Mouse (Mus musculus): ENCODE data around the gene Fpr3. TPM values are rescaled to one million over a fixed set of nuclear protein-coding genes. Genes with fewer than 3 reads are reported as not detected.

Gene Fpr3
- polyA plus RNA-seq, 1 experiment from 2014 or later = not detected

- Histone ChIP-seq H3K9ac (ENCODE audit: low read depth, low read length) (no peak overlapping the region), H3K4me2 (no peak overlapping the region), H3K9me3 (ENCODE audit: control insufficient read depth, low read length) (no peaks in the 10 kb centered on the region), H3K36me3 (ENCODE audit: control insufficient read depth, insufficient read depth, low read length) (no peaks in the 10 kb centered on the region), H3K4me1 (replicated peaks; ENCODE audit: control insufficient read depth, insufficient read depth, low read length) (no peaks in the 10 kb centered on the region), H3K4me3 (ENCODE audit: low read depth, low read length) (no peak overlapping the region), H3K27me3 (replicated peaks; ENCODE audit: control insufficient read depth, insufficient read depth, low read length) (no peaks in the 10 kb centered on the region), H3K27ac (ENCODE audit: low read depth, low read length) (no peak overlapping the region)
- ATAC-seq (replicated peaks; ENCODE audit: low FRiP score) = no peak
- no peak for DNase-seq (ENCODE audit: low spot score)
- 74% methylated on average over 2 of the region's 2 CpGs for WGBS
These were observed 16.6 kb upstream of the Fpr3 start for GRCm38 (mm10) chr17:17870892-17871550.

GRCm38 (mm10) chr17:17871697-17872096 is 16.0 kb upstream of the Fpr3 start:
- H3K9me3 ChIP-seq (ENCODE audit: control insufficient read depth, low read length) = no peaks in the 10 kb centered on the region
- no peaks in the 10 kb centered on the region for H3K27me3 ChIP-seq (replicated peaks; ENCODE audit: control insufficient read depth, insufficient read depth, low read length)
- H3K4me2 ChIP-seq = no peak overlapping the region
- H3K4me1 ChIP-seq (replicated peaks; ENCODE audit: control insufficient read depth, insufficient read depth, low read length) = no peaks in the 10 kb centered on the region
- DNase-seq (ENCODE audit: low spot score) (no peak), ATAC-seq (replicated peaks; ENCODE audit: low FRiP score) (no peak)
- WGBS = 70% methylated on average over 2 of the region's 2 CpGs
- H3K4me3 ChIP-seq (ENCODE audit: low read depth, low read length) = no peak overlapping the region
- H3K36me3 ChIP-seq (ENCODE audit: control insufficient read depth, insufficient read depth, low read length) = no peaks in the 10 kb centered on the region
- no peak overlapping the region for H3K27ac ChIP-seq (ENCODE audit: low read depth, low read length)
- no peak overlapping the region for H3K9ac ChIP-seq (ENCODE audit: low read depth, low read length)

- no peak overlapping the region for H3K27ac ChIP-seq (ENCODE audit: low read depth, low read length)
- no peaks in the 10 kb centered on the region for H3K36me3 ChIP-seq (ENCODE audit: control insufficient read depth, insufficient read depth, low read length)
- no peak overlapping the region for H3K4me2 ChIP-seq
- no peak overlapping the region for H3K4me3 ChIP-seq (ENCODE audit: low read depth, low read length)
- no peaks in the 10 kb centered on the region for H3K4me1 ChIP-seq (replicated peaks; ENCODE audit: control insufficient read depth, insufficient read depth, low read length)
- H3K27me3 ChIP-seq (replicated peaks; ENCODE audit: control insufficient read depth, insufficient read depth, low read length) = no peaks in the 10 kb centered on the region
- no peaks in the 10 kb centered on the region for H3K9me3 ChIP-seq (ENCODE audit: control insufficient read depth, low read length)
- 69% methylated on average over 1 of the region's 1 CpGs for WGBS
- no peak for DNase-seq (ENCODE audit: low spot score)
- ATAC-seq (replicated peaks; ENCODE audit: low FRiP score) = no peak
- H3K9ac ChIP-seq (ENCODE audit: low read depth, low read length) = no peak overlapping the region
These were observed 8.3 kb upstream of the Fpr3 start for GRCm38 (mm10) chr17:17879347-17879746.

GRCm38 (mm10) chr17:17882672-17883071 is 5.0 kb upstream of the Fpr3 start:
- Histone ChIP-seq H3K9me3 (ENCODE audit: control insufficient read depth, low read length) (no peaks in the 10 kb centered on the region), H3K36me3 (ENCODE audit: control insufficient read depth, insufficient read depth, low read length) (no peaks in the 10 kb centered on the region), H3K27me3 (replicated peaks; ENCODE audit: control insufficient read depth, insufficient read depth, low read length) (no peaks in the 10 kb centered on the region), H3K4me2 (no peak overlapping the region), H3K4me3 (ENCODE audit: low read depth, low read length) (no peak overlapping the region), H3K4me1 (replicated peaks; ENCODE audit: control insufficient read depth, insufficient read depth, low read length) (no peaks in the 10 kb centered on the region), H3K9ac (ENCODE audit: low read depth, low read length) (no peak overlapping the region), H3K27ac (ENCODE audit: low read depth, low read length) (no peak overlapping the region)
- no peak for ATAC-seq (replicated peaks; ENCODE audit: low FRiP score)
- WGBS = 77% methylated on average over 3 of the region's 3 CpGs
- no peak for DNase-seq (ENCODE audit: low spot score)

GRCm38 (mm10) chr17:17883840-17884239 is 3.8 kb upstream of the Fpr3 start, which contains the start of gene Fpr1:
Gene Fpr1, minus strand, starts transcription at chr17:17883940.
- WGBS = 50% methylated on average over 1 of the region's 1 CpGs
- Histone ChIP-seq H3K4me1 (replicated peaks; ENCODE audit: control insufficient read depth, insufficient read depth, low read length) (no peaks in the 10 kb centered on the region), H3K4me3 (ENCODE audit: low read depth, low read length) (no peak within 1 kb of the TSS), H3K9me3 (ENCODE audit: control insufficient read depth, low read length) (no peaks in the 10 kb centered on the region), H3K9ac (ENCODE audit: low read depth, low read length) (no peak within 1 kb of the TSS), H3K36me3 (ENCODE audit: control insufficient read depth, insufficient read depth, low read length) (no peaks in the 10 kb centered on the region), H3K4me2 (no peak within 1 kb of the TSS), H3K27me3 (replicated peaks; ENCODE audit: control insufficient read depth, insufficient read depth, low read length) (no peaks in the 10 kb centered on the region), H3K27ac (ENCODE audit: low read depth, low read length) (no peak within 1 kb of the TSS)
- ATAC-seq (replicated peaks; ENCODE audit: low FRiP score) (no peak), DNase-seq (ENCODE audit: low spot score) (no peak)

- Histone ChIP-seq H3K9me3 (ENCODE audit: control insufficient read depth, low read length) (no peaks in the 10 kb centered on the region), H3K36me3 (ENCODE audit: control insufficient read depth, insufficient read depth, low read length) (no peaks in the 10 kb centered on the region), H3K27ac (ENCODE audit: low read depth, low read length) (no peak overlapping the region), H3K9ac (ENCODE audit: low read depth, low read length) (no peak overlapping the region), H3K4me3 (ENCODE audit: low read depth, low read length) (no peak overlapping the region), H3K27me3 (replicated peaks; ENCODE audit: control insufficient read depth, insufficient read depth, low read length) (no peaks in the 10 kb centered on the region), H3K4me1 (replicated peaks; ENCODE audit: control insufficient read depth, insufficient read depth, low read length) (no peaks in the 10 kb centered on the region), H3K4me2 (no peak overlapping the region)
- WGBS = 74% methylated on average over 2 of the region's 2 CpGs
- no peak for ATAC-seq (replicated peaks; ENCODE audit: low FRiP score)
- DNase-seq (ENCODE audit: low spot score) = no peak
These were observed 2.2 kb downstream of the Fpr3 start for GRCm38 (mm10) chr17:17889732-17890425.

GRCm38 (mm10) chr17:17896039-17896438 is 8.4 kb downstream of the Fpr3 start:
- 2% methylated on average over 4 of the region's 4 CpGs for WGBS
- H3K4me1 ChIP-seq (replicated peaks; ENCODE audit: control insufficient read depth, insufficient read depth, low read length) = no peaks in the 10 kb centered on the region
- no peak overlapping the region for H3K9ac ChIP-seq (ENCODE audit: low read depth, low read length)
- H3K36me3 ChIP-seq (ENCODE audit: control insufficient read depth, insufficient read depth, low read length) = no peaks in the 10 kb centered on the region
- no peaks in the 10 kb centered on the region for H3K27me3 ChIP-seq (replicated peaks; ENCODE audit: control insufficient read depth, insufficient read depth, low read length)
- DNase-seq (ENCODE audit: low spot score) (no peak), ATAC-seq (replicated peaks; ENCODE audit: low FRiP score) (no peak)
- H3K4me3 ChIP-seq (ENCODE audit: low read depth, low read length) = no peak overlapping the region
- no peaks in the 10 kb centered on the region for H3K9me3 ChIP-seq (ENCODE audit: control insufficient read depth, low read length)
- H3K4me2 ChIP-seq = no peak overlapping the region
- H3K27ac ChIP-seq (ENCODE audit: low read depth, low read length) = no peak overlapping the region

GRCm38 (mm10) chr17:17899268-17899667 is 11.6 kb downstream of the Fpr3 start:
- 78% methylated on average over 2 of the region's 2 CpGs for WGBS

GRCm38 (mm10) chr17:17900768-17901167 is 13.1 kb downstream of the Fpr3 start:
- 61% methylated on average over 1 of the region's 1 CpGs for WGBS
- Histone ChIP-seq H3K36me3 (ENCODE audit: control insufficient read depth, insufficient read depth, low read length) (no peaks in the 10 kb centered on the region), H3K27me3 (replicated peaks; ENCODE audit: control insufficient read depth, insufficient read depth, low read length) (no peaks in the 10 kb centered on the region), H3K4me1 (replicated peaks; ENCODE audit: control insufficient read depth, insufficient read depth, low read length) (no peaks in the 10 kb centered on the region), H3K4me2 (no peak overlapping the region), H3K9me3 (ENCODE audit: control insufficient read depth, low read length) (no peaks in the 10 kb centered on the region), H3K9ac (ENCODE audit: low read depth, low read length) (no peak overlapping the region), H3K4me3 (ENCODE audit: low read depth, low read length) (no peak overlapping the region), H3K27ac (ENCODE audit: low read depth, low read length) (no peak overlapping the region)
- no peak for ATAC-seq (replicated peaks; ENCODE audit: low FRiP score)
- no peak for DNase-seq (ENCODE audit: low spot score)

More at GRCm38 (mm10) chr17:17899268-17899667, 11.6 kb downstream of the Fpr3 start:
- Histone ChIP-seq H3K9me3 (ENCODE audit: control insufficient read depth, low read length) (no peaks in the 10 kb centered on the region), H3K27ac (ENCODE audit: low read depth, low read length) (no peak overlapping the region), H3K4me2 (no peak overlapping the region), H3K36me3 (ENCODE audit: control insufficient read depth, insufficient read depth, low read length) (no peaks in the 10 kb centered on the region), H3K9ac (ENCODE audit: low read depth, low read length) (no peak overlapping the region), H3K27me3 (replicated peaks; ENCODE audit: control insufficient read depth, insufficient read depth, low read length) (no peaks in the 10 kb centered on the region), H3K4me1 (replicated peaks; ENCODE audit: control insufficient read depth, insufficient read depth, low read length) (no peaks in the 10 kb centered on the region), H3K4me3 (ENCODE audit: low read depth, low read length) (no peak overlapping the region)
- ATAC-seq (replicated peaks; ENCODE audit: low FRiP score) (no peak), DNase-seq (ENCODE audit: low spot score) (no peak)

Data from liver, embryonic 11.5 days (tissue).